Mouse (Mus musculus): ENCODE data around the gene Fhit.
A peak's percentile ranks its signal among the peaks of the same experiment; 100 is the strongest.

The Fhit gene

DNA sequence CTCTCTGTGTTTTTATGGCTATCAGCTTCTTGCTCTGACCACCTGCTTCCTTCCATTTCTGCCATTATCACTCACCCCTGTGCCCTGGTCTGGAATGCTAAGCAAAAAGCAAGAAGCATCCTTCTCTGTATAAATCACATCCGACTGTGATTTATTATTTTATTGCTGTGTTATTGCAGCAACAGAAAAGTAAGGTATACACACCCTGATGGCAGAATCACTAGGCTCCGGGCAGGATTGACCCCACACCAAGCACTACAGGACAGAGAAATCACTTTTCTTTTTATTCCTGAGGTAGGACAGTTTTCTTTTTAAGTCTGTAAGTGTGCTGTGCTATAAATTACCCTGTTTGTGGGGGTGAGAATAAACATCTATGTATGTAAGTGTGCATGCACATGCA is 460.1 kb downstream of the Fhit start:
- DNase-seq, result no peak

DNA sequence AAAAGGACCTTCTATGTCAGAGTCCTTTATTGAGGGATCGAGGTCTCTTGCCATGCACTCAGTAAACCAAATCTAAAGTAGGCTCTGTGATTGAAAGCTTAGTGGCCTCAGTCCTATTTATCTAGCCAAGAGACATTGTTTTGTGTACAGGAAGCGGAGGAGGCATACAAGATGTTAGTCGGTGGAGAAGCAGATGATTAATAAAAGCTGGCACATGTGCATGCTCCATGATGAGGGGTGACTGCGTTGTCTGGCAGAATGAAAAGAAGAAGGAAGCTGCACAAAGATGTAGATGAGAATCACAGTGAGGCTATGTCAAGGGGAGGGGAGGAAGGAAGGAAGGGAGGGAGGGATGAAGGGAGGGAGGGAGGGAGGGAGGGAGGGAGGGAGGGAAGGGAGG is 481.8 kb downstream of the Fhit start:
- no peak for DNase-seq

DNA sequence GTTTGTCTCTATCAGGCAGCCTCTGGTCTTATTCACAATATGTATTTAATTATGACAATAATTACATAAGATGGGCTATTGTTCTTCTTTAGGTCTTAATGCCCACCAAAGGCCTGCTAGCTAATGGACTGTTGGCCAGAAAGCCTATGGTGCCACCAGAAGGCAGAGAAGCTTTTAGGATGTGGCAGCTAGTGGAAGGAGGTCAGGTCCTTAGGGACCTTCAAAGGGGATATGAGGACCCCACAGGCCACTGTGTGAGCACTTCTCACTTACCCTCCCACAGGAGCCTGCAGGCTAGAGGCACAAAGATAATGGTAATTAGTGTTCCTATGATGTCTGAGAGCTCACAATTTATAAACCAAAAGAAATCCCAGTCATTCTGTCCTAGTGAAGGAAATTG is 482.2 kb downstream of the Fhit start:
- no peak for DNase-seq

DNA sequence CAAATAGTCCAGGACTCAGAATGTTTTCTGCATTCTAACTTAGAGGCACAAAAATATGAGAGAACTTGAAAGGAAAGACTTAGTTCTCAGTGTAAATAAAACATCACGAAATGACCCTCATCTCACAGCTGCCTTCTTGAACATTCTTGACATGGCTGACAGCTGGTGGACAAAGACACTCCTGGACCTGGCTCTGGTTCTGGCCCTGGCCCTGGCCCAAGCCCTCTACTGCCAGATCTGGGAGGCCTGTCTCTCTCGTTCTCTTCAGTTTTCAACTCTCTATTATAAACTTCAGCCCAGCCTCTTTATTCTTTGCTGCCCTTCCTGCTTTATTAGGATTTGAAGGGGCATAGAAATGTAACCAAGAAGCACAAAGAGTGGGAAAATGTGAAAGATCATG is 484.2 kb downstream of the Fhit start:
- DNase-seq, result no peak

DNA sequence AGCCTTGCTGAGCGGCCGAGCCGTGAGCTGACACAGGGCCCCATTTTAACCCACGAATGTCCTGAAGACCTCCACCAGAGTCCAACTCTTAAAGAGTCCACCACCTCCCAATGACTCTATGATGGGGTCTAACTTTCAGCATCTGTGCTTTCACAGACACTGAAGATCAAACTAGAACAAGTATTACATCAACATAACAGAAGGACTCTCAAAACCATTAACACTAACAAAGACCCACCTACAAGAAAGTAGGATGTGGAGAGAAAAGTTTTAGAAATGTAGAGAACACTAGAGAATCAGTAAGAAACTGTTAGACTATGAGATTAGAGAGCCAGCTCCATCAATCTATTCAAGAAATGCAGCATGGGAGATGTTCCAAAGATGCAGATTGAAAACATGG is 501.6 kb downstream of the Fhit start:
- DNase-seq, result no peak

DNA sequence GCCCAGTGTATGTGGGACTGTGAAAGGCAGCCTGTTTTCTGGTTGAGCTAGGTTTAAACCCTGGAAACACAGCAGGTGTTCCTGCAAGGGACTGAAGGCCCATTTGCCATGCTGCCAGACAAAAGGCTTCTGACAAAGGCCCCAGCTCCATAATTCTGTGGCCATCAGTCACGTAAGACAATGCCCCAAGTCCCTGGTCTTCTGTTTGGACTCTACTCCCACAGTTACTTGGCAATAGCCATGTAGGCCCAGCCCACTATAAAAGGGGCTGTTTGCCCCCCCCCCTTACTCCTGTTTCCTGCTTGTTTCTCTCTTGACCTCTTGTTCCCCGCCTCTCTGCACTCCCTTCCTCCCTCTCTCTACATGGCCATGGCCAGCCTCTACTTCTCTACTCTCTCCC is 502.5 kb downstream of the Fhit start:
- no peak for DNase-seq

DNA sequence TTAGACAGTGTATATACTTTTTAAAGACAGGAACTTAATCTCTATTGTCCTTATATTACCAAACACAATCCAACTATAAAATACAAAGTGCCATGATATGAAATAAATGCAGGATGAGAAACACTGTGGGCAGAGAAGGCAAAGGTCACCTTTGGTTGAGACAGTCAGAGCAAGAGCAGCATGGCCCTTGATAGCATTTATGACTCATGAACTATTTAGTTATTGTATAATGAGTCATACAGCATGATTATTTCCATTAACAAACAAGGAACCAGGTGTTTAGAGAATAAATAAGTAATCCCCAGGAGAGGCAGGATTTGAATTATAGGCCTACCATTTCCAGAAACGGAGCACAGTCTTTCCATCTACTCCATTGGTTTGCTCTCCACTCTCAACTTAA is 503.6 kb downstream of the Fhit start:
- no peak for DNase-seq

DNA sequence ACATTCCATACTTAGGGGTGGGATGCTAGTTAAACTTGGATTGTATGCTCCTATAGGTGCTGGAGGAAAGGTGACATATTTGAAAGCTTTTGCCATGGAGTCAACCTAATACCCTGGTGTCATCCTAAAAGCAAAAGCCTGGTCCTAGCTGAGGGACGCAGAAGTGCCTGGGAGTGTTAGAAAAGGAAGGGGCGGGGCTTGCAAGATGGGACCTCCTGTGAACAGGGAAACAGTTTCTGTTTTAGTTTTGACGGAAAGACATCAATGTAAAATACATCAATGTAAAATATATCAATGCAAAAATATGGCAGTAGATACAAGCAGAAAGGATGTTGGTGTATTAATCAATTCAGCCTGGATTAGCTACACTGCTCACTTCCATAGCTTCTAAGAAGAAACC is 504.5 kb downstream of the Fhit start:
- DNase-seq, result no peak

DNA sequence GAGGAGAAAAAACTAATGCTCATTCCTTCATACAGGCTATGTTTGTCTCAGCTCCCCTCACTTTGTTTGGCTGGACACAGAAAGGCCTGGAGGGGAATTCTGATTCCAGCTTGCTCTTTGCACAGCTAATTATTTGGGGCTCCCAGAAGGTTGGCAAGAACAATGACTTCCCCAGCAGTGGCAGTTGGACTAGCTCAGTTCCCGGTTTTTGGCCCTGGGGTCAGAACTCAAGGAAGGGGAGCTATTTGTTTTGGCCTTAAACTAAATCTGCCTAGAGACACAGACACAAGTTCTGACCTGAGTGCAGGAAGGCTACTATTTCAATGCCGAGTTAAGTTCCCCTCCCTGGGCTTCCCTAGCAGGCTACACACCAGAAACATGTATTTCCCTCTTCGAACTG is 506.0 kb downstream of the Fhit start:
- peak in 1 of 2 experiments; percentile 6 for DNase-seq

DNA sequence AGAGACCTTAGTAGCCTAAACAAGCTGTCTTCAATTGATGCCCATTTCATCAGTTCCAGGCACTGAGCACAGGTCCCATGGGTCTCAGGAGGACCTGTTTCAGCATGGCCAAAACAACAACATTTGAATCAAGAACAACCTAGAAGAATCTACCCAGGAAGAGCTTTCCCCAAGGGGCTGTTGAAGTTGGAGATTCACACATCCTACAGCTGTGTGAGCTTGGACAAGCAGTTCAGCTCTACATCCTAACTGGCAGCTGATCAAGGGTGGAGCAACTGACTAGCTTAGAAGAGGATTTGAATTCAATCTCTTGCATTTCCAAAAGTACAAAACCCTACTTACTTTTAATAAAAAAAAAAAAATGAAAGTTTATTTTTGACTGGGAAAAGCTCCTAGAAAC is 514.0 kb downstream of the Fhit start:
- DNase-seq, result no peak

DNA sequence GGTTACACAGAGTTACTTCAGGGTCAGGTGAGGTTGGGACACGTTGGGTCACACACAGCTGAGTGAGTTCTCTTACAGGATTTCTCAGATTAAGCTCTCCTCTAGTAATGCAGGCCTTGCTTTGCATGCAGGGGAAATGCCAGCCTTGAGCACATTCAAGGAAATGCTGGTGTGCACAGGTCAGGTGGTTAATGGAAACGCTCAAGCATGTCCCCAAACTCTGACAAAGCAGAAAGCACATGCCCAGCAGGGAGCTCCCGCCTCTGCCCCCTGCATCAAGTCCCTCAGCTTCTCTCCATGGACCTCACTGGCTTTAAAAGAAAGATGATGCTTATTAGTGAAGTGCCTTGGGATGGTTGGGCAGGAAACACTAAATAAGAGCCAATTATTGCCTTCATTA is 530.1 kb downstream of the Fhit start:
- DNase-seq, result no peak

DNA sequence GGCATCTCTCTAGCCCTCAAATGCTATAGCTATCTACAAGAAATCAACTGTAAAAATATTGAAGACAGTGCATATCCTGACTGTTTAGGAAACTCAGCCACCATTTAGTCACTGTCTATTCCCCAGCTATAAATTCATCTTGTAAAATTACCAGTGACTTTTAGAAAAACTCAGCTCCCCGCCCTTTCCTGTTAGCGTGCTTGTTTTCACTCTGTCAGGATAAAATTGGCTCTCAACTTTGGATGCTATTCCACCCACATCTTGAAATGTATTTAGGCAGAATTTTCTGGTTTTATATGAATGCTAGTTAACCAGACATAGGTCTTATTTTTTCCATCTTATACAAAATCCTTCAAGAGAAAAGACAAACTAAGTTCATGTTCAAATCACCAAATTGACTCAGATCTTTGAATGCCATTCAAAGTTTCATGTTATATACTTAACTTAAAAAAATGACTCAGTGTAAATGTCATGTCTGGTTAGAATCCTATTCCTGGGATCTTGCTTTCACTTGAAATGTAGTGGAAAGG is 530.9 kb downstream of the Fhit start:
- DNase-seq, result no peak

DNA sequence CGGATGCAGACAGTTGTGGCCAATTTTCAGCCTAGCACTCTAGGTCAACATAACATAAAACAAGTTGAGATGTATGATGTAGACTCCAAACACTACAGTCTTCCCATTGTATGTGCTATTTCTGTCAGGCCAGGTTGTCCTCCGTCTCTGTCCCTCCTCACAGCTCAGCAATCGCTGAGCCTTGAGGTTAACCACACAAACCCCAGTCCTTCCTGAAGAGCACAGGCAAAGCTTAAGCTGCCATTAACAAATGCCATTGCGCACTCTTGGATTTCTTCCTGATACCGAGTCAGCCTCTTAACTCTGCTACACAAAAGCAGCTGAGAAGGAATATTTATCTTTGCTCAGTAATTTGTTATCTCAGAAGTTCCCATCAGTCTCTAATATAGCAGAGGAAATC is 568.4 kb downstream of the Fhit start:
- no peak for DNase-seq

DNA sequence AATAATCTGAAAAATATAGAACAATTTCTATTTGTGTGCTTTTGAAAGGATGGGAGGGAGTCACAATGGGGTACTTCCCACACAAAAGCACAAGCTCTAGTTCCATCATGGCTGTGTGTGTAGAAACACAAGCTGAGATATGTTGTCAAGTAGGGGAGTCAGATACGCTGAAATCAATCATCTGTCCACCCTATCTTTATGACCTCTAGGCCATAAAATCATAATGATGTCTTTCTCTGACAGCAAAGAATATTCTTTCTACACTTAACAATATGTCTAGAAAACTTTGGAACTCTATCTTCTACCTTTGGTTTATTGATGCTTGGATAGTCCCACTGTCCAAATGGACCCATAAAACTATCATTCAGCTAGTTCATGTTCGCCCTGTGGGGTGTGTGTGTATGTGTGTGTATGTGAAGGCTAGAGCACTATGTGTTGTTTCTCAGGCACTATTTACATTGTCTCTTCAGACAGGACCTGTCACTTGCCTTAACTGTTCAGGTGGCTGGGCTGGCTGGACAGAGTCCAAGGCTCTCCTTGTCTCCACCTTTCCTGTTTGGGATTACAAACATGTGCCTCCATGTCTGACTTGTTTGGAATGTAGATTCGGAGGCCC is 592.8 kb downstream of the Fhit start:
- DNase-seq, result no peak

DNA sequence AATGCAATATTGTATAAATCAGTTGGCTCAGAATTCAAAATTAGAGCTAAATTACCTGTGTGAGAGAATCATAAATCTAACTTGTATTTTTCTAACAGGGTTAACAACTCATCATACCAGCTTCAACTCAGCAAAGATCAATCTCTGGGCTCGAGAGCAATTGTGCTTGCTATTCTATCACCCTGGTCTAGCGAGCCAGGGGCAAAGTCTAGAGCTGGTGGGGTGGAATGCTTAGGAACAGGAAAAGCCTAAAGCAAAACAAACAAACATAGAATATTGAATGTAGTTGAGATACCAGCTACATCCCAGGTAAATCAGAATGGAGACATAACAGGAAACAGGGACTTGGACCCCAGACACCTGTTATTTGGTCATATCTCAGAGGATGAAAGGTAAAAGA is 594.1 kb downstream of the Fhit start:
- no peak for DNase-seq

DNA sequence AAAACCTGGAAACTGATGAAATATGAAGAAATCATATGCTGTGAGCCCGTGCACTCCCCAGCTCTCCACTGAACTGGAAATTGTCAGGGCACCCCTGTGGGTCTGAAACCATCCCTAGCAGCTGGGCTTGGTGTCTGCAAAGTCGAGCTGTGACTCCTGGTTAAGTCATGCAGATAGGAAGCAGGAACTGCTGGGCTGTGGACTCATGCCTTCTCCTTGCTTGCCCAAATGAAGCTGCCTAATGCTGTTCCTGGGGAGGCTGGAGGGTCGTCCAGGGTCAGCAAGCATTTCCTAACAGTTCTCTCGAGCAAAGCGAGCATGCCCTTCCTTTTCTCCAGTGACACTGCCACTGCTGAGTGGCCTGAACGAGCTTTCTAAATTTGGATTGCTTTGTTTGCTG is 607.1 kb downstream of the Fhit start:
- no peak for DNase-seq

DNA sequence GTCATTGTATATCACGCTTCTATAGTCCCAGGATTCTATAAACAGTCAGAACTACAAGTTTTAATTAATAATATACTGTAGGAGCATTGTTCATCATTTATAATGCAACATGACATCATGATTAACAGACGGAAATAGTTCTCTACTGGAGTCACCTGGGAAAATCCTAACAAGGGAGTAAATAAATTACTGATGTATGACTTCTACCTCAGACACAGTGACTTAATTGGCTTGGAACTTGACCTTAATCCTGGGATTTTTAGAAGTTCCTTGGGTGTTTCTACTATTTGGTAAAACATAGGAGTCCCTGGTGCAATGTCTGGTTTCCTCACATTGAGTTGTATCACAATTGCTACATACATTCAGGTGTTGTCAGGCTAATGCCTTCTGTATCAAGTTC is 613.2 kb downstream of the Fhit start:
- DNase-seq, result no peak

DNA sequence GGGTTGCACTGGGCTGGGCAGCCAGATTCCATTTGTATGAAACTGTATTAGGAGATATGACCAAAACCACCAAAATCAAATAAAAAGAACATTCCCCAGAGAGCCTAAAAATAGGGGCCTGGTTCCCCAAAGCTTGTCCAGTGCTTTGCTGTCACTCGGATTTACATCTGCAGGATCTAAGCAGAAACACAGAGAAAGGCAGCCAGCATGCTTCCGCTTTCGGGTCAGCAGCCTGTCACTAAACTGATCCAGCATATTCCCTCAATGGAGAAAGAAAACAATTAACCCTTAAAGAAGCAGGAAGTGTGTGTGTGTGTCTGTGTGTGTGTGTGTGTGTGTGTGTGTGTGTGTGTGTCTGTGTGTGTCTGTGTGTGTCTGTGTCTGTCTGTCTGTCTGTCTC is 615.9 kb downstream of the Fhit start:
- DNase-seq, result no peak

DNA sequence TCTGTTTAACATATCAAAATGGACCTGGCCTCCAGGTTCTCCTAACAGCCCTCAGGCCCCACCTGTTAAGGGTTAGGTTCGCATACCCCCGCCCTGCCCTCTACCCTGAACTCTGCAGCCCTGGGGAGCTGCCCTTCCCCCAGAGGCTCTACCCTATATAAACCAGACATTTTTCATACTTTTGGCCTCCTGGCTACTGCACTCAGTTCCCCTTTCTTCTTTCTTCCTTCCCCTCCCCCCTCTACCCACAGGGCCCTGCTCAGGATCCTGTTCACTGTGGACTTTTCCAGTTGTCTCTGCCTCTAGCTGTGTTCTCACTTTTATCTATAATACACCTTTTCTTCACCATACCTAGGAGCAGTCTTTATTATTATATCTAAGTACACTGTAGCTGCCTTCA is 627.0 kb downstream of the Fhit start:
- DNase-seq, result no peak

DNA sequence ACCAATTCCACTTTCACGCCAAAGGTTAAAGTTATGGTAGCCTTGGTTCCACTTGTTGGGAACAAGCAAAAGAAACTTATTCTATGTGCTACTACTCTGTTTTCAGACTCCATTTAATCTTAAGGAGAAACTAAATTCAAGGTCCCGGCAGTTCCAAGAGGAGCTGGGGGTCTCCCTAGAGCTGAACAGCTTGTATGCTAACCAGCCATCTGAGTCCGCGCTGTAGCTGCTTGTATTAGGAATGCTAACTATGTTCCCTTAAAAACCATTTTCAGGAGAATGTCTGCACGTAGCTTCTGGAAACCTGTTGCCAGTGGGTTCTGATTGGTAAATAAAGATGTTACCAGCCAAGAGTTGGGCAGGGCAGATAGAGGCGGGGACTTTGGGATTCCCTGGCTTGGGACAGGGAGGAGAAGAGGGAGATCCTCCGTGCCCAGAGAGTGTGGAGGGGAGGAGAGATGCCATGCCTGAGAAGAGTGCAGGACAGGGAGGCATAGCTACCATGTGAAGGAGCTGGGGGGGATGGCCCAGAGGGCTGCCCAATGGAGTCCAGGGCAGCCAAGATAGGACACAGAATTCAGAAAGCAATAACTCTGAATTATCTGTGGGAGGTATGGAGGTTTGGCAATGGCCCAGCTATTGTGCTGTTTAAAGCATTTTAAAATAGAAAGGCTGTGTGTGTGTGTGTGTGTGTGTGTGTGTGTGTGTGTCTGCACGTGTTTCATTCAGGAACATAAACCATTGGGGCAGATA is 629.9 kb downstream of the Fhit start:
- no peak for DNase-seq

DNA sequence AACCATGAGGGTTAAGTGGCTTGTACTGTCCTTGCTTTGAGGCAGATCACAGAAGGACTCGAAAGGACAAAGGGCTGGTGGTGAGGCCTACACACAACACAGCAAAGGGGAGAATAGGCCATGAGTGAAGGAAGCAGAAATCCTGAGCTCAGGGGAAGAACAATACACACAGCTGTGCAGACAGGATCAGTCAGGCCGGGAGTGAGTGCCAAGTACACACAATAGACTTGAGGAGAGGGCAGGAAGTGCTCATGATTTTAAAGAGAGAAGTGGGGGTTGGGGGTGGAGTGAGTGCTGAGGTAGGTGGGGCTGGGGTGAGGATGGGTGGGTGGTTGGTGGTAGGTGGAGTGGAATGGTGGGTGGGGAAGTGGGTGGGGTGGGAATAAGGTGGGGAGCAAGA is 635.0 kb downstream of the Fhit start:
- DNase-seq, result no peak

DNA sequence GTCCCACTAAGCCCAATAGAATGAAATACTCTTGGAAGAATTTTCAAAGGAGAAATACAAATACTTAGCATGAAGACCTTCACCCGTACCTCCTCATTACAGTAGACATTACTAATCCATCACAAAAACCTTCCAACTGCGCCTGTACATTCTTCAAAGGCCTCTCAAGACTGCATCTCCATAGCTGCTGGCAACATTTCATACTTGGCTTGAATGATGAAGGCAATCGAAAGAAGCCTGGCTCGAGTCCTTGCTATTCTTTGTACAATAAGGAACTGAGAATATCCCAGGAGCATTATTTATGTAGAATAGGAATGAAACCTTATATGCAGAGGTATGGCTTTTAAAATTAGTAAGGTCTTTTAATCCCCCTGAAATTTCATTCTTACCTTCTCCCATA is 636.0 kb downstream of the Fhit start:
- DNase-seq, result no peak

DNA sequence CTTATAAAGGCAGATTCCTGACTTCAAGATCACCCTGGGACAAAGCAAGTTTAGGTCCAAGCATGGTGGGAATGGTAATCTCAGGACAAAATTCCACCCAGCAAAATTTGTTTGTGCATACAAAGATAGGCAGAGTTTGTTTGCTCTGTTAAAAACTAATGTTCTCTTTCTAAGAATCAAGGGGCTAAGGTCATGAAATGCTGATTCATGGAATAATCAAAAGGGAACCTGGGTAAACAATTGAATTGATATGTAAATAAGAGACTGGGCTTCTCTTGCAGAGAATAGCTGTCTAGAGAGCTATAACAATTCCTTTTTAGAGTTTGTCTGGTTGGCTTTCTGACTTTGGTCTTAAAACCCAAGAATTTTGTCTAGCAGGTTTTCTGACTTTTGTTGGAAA is 647.8 kb downstream of the Fhit start:
- DNase-seq, result no peak

DNA sequence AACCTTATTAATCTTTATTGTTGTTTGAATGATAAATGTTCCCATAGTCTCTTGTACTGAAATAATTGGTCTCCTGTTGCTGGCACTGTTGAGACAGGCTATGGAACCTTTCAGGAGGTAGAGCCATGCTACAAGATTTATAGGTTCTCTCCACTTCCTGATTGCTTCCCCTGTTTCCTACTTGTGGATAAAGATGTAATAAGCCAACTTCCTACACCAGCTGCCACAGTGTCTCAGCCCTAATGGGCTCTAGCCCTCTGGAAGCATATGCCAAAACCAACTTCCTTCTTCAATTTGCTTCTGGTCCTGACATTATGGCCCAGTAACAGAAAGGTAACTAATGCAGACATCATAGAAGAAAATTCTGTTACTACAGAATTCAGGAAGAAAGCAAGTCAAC is 652.6 kb downstream of the Fhit start:
- DNase-seq, result no peak

DNA sequence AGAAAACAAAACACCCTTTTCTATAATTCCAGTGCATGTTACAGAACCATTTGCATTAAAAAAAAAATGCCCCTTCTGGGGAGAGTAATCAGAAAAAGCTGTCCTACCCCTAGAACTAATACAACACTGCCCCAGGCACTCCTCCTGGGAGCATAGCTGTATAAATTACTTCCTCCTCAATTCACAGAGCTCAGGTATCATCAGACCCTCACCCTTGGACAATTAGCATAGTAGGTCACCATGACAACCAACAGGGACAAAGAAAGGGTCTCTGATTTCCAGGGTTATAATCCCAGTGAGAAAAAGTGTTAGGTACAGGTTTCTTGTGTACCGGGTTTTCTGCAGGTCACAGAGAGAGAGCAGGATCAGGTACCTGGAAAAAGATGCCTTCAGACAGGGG is 654.3 kb downstream of the Fhit start:
- no peak for DNase-seq
